Mouse (Mus musculus) spleen, postnatal 10 days (tissue): ENCODE data around the gene Itgae.

Source experiments
- DNase-seq, 2 experiments: peaks; one replicate each; pipeline ENCODE4 v3.0.0; 2021 to 2022; ENCODE audit warnings: low spot score in 2 of 2

Itgae gene

DNA sequence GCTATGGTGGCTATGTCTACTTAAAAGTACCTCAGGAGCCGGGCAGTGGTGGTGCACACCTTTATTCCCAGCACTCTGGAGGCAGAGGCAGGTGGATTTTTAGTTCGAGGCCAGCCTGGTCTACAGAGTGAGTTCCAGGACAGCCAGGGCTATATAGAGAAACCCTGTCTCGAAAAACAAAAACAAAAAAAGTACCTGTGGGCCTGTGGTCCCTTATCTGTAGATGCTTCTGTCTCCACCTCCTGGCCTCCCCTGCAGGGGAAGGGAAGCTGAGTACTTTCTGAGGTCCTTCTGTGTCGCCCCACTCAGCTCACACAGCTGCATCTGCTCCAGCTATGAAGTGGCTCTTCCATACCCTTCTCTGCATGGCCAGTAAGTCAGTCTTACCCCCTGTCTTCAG is at the start of gene Itgae:
Itgae (plus strand) TSS at position 301 of the 400 bp plus-strand sequence.
- DNase-seq: no peak

DNA sequence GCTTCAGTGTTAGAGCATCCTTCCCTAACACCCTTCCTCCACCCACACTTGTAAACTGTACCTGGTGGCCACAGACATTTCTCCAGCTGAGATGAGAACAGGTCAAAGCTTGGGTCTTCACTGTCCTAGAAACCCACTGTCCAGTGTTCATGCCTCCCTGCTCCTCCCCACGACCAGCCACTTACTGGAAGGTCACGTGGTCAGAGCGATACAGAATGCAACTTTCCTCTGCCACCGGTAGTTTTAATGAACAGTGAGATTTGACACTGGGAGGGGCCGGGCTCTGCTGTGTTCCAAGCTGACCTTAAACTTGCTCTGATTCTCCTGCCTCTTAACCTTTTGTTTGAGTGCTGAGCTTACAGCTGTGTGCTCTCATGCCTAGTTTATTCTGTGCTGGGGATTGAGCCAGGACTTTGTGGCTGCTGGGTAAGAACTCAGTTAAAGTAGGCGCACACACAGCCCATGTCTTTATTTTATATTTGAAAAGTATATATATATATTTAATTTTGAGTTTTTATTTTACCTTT is 46.1 kb upstream of the Itgae start:
- no peak for DNase-seq

DNA sequence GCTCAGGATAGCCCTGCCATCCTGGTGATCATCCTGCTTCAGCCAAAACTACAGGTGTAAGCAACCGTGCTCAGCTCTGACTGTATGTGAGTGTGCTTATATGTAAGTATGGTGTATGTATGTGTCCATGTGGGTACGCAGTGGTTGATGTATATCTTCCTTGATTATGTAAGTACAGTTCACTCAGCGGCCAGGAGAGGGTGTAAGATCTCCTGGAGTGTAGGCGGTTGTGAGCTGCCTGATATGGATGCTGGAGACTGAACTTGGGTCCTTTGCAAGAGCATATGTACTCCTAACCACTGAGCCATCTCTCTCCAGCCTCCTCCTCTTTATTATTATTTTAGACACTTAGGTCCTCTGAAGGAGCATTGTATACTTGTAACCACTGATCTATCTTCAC is 45.6 kb upstream of the Itgae start:
- DNase-seq: no peak

DNA sequence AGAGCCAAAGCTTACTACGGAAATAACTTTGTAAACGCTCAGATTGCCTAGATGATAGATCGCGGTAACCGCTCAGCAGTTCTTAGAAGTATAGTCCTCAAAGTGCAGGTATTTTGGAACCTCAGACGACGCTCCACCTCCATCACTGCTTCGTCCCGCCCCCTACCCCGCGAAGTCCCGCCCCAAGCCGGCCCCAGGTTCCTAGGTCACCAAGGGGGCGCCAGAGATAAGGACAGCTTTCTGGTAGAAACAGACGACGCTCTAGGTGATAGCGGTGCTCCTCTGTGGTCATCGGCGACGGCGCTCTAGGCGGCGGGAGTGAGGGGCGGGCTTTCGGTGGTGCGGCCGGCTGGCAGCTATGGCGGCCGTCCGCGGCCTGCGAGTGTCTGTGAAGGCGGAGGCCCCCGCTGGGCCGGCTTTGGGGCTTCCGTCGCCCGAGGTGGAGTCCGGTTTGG is 42.8 kb upstream of the Itgae start, which contains the start of gene Ncbp3:
Ncbp3 (plus strand) TSS at position 242 of the 455 bp plus-strand sequence.
- DNase-seq: peak; percentile 97 to 98

DNA sequence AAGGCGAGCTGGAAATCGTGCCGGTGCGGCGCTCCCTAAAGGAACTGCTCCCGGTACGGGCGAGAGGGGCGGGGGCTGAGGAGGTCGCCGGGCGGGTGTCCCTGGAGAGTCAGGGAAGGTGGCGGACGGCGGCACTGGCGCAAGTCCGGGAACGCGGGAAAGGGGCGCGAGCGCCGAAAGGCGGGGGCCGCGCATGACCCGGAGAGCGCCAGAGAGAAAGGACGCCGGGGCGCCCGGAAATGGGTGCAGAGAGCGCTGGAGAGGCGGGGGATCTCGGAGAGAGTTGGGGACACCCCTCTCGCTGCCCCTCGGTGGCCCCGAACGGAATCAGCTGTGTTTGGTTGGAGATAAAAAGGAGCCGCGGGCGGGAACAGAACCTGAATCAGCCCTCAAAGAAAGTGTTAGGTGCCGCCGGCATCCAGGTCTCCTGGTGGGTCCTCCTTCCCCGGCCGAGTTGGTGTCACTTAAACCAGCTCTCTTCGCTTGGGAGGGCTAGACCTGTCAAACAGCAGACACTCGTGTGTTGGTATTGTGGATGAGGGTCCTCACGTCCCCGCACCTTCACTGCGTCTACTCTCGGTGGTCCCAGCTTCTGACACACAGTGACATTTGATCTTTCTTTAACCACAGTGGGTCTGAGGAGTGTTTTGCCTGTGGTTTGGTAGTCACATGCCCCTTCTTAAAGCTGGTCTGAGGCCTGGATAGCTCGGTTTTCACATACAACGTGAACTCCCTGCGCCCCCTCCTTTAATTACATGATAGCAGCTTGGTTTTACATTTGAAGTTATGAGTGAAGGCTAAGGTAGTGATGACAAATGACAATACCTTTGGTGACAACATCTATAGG is 42.1 kb upstream of the Itgae start:
- DNase-seq: peak in 1 of 2 experiments; percentile 75

DNA sequence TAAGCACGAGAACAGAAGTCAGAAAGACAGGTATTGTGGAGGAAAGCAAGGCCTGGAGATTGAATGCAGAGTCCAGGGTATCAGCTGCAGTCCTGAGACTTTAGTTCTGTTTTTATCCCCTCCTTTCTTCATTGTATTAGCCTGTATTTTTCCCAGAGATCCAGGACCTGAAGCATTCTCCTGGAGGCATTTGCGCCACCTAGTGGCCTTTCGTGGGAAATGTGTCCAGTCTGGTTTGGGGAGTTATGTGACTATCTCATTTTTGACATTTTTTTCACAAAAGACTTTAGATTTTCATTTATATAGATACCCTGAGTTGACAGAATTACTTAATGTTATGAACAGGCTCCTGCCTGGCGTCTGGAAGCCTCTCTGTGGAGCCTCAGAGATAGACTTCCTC is 41.0 kb upstream of the Itgae start:
- DNase-seq: peak; percentile 70 to 86

DNA sequence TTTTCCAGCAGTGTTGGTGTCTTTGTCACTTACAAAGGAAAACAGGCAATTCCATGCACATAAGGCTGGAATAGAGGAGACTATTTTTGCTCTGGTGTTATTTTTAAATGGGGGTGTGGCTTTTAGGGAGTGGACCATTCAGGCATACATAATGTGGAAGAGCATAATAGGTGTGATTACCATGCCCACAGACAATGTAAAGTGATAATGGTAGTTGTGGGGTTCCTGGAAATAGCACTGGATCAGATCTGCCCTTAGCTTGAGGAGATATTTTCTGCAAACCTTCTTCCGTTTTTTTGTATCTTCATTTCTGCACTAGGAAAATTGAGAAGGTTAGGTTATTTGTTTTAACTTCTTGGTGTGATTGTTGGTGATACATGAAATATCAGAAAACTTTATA is 37.6 kb upstream of the Itgae start:
- DNase-seq: no peak

DNA sequence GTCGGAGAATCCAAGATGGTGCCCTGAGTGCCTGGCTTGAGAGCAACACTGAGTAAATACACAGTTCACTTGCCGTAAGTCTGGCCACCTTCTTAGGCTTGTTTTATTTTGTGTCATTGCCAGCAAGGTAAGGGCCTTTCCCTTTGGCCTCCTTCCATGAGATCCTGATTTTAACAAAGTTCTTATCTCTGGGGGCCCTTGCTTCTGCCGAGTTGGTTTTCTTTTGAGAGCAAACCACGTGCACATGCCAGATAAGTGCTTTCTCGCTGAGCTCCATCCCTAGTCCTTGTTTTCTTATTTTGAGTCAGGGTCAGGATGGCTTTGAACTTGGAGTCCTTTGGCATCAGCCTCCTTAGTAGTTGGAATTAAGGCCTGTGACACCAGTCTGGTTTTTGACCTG is 32.7 kb upstream of the Itgae start:
- no peak for DNase-seq

DNA sequence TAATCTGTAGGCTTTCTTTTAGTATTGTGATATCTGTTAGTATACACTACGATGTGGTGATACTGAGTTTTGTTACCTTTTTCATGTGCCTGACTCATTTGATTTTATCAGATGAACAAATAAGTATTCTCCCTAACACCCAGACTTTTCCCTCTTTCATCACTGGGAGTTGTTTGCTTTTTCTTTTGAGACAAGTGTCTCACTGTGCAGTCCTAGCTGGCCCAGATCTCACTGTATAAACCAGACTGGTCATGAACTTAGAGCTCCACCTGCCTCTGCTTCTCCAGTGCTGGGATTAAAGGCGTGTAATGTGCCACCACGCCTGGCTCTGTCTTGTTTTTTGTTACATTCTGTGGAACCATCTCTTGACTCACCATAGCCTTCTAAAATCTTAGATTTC is 30.8 kb upstream of the Itgae start:
- no peak for DNase-seq

DNA sequence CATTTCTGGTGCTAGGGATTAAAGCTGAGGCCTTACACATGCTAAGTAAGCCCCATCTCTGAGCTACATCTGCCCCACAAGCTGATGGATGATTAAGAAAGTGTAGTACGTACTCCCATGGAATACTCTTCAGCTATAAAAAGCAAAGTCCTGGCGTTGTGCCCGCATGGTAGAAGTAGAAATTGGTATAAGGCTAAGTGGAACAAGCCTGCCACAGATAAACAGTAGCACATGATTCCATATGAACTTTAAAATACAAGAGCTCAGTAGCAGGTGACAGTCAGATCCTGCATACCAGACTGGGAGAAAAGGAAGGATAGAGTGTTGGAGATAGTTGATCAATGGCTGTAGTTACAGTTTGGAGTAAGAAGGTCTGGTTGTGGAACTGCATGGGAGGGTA is 29.0 kb upstream of the Itgae start:
- DNase-seq: no peak

DNA sequence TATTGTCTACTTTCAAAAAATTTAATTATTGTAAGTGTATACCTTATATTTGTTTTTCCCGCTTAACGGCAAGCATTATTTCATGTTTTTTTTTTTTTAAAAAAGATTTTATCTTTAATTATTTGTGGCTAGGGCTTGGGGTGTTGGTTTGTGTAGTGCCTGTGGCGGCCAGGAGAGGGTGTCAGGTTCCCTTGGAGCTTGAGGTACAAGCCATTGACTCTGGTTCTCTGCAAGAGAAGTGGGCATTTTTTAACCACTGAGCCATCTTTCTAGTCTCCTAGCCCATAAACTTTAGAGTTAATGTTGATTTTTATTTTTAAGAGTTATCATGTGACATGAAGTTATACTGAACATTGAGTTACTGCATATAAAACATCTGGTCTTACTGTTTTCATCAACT is 18.5 kb upstream of the Itgae start:
- DNase-seq: peak in 1 of 2 experiments; percentile 69

DNA sequence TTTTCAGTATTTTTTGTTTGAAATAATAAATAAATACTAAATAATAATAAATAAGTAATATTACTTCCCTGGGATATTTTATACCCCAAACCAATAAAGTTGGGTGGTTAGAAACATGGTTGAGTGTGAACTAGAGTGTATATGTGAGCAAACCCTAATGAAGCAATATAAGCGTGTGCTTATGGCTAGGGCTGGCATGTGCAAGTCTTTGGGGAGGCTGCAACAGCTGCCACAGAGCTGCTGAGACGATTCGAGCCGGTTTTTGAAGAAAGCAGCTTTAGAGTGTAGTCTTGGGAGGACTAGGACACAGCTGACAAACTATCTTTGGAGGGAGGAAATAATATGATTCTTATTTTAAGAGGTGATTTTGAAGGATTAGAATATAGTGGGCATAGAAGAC is 14.1 kb upstream of the Itgae start:
- no peak for DNase-seq

DNA sequence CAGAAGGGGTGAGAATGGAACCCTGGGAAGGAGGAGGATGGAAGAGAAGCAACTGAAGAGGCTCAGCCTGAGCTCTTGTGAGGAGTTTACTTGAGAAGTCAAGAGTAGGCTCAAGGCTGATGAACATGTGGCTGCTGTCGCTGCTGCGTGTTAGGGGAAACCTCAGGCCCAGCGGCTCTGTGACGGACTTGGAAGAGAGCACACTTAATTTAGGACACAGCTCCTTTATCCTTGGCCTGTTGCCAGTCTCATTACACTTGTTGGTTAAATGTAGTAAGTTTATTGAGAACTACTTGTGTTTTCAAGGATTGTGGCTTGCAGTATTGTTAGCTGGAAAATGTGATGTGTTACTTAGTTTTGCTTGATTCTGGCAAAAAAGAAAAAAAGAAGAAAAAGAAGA is 13.7 kb upstream of the Itgae start:
- DNase-seq: no peak

DNA sequence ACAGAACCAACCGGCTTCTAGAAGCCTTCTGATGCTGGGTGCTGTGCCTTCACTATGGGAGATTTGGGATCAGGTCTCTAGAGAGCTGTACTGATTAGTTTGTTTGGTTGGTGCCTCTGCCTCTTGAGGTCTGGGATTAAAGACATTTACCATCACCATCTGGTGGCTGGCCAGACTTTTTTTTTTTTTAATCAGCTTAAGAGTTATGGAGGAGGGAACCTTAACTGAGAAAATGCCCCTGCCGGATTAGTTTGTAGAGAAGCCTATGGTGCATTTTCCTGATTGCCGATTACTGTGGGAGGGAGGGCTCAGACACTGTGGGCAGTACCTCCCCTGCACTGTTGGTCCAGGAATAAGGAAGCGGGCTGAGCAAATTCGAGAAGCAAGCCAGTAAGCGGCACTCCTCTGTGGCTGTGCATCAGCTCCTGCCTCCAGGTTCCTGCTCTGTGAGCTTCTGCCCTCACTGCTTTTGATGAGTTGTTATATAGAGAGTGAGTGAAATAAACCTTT is 13.1 kb upstream of the Itgae start:
- DNase-seq: no peak

DNA sequence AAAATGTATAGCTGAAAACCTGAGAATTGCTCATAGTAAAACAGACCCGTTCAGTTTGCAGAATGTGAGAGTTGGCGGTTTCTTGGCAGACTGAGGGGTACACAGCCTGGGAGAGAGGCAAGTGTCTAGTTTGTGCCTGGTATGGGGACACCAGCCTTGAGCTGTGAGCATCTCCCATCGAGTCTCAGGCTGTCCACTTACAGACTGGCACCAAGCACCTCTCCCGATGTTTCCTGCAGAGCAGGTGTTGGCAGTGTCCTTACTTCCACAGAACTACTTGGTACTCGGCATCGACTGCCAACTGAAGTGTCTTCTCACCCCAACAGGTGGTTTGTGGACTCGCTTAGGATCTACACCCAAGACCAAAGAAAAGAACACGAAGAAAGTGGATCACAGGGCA is 11.8 kb upstream of the Itgae start:
- DNase-seq: no peak

DNA sequence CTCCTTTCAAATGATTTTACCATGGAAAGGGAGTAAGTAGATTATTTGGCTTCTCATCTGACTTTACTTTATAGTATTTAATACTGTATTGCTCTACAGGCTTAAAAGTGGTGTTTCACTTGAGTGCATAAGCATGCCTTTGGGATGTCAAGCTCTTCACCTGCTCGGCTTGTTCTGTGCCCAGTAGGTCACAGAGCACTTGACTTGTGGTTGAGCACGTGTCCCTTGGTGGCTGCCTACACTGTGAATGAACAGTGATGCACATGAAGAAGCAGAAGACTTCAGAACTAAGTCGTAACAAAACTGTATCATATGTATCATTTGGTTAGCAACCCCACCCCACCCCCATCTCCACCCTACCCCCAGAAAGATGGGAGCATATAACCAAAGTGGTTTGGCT is 10.1 kb upstream of the Itgae start:
- DNase-seq: no peak

DNA sequence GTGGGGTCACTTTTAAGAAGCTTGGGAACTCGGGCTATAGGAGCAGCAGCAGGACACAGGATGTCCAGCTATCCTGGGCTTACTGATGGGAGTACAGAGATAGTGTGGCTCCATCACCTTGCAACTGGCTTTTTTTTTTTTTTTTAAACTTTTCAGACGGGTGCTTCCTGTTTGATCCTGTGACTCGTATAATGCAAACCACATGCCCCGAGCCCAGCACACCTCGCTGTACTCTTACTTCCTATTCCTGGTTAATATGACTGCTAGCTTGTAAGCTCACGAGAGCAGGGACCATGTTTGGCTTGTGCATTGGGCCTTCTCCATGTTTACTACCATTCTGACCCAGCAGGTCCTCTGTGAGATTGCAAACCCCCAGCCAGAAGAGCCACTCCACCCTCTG is 6.1 kb upstream of the Itgae start:
- DNase-seq: peak in 1 of 2 experiments; percentile 36

DNA sequence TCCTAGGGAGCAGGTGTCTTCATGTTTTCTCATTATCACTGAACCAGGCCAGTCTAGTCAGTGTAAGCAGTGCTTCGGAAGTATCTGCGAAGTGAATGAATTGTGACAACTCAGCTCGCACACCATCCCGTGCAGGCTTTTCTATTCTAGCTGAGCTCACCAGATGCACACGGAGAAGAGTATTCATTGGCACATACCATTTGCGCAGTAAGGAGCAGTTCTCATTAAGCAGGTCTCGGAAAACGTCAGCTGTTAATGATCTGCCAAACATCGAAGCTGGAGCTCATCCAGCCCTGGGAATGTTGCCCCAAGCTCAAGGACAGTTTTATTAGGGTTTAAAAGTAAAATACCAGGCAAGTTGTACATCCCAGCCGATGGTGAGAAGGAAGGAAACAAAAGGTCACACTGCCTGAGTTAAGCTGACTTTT is 5.6 kb upstream of the Itgae start:
- no peak for DNase-seq

DNA sequence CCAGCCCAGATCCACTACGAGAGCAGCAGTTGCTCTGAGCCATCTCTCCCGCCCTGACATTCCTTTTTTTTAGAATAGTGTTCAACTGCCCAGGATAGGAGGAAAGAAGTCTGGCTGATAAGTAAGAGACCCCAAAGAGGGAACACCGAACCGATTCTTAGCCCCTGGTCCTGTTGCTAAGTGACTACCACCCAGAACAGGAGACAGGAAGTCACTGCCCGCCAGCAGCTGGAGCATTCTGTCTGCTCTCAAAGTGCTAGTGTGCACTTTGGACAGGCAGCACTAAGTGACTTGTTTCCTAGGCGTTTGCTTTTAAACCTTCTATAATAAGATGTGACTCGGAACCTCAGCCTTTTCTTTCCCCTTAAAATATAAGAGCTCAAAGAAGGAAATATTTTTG is 5.0 kb upstream of the Itgae start:
- no peak for DNase-seq

DNA sequence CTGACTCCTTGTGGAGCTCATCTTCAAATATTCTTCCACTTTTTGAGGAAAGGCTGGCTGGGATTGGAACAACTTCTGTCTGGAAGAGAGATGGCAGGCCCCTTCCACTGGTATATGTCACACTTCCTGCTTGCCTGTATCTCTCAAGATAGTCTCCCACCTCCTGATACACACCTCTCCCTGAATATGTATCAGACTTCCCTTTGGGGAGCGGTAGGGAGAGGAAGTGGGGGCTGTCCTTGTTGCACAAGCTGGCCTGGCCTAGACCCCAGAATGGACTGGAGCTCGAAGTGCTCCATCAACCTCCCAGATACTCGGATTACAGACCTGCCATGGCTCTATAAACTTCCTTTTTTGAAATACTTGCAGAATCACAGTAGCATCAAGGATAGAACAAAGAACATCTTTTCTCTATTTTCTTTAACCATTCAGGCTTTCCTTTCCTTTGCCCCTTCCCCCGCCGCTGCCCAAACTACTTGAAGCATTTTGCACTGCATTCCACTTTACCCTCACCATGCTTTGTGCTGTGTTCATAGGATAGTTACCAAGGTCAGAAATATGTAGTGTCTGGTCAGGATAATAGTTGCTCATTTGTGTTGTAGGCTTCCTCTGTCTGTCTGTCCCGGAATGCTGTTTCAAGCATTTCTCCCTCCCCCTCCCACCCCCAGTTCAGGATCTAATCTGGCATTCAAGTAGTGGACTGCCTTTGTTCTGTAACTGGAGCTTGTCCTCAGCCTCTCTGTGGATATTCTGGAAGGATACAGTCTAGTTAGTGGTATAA is 2.5 kb upstream of the Itgae start:
- DNase-seq: no peak

DNA sequence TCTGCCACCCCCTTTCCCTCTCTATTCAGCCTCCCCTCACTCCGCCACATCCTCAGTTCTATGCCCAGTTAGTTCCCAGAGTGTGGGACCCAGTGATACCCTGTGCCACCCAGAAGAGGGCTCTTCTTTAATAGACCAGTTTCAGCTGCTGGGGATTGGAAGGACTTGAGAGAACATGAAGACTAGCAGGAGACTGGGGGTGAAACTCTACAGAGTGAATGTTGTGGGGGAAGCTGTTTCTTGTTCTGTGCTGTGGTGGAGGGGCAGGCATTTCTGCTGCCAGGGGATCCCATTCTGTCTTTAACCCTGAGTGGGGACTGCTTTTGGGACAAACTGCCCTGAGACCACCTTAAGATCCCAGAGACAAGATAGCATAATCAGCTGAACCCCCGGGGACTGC is 443 bp downstream of the Itgae start:
- no peak for DNase-seq

DNA sequence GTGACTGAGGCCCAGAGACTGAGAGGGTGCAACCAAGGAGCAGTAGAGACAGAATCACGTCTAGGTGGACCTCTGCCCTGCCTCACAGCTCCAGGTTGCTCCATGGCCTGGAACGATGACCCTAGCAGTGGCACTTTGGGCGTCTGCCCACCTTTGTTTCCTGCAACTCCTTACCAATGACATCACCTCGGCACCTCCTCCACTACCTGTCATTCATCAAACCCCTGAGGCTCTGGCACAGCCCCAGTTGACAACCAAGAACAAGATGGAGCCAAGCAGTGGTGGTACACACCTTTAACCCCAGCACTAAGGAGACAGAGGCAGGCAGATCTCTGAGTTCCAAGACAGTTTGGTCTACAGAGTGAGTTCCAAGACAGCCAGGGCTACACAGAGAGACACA is 1.7 kb downstream of the Itgae start:
- DNase-seq: no peak
